Mouse (Mus musculus) left cerebral cortex, adult 9 months (tissue): Measurements from ENCODE around the gene Ap2a1.

Source experiments
- DNase-seq, 2 experiments: peaks; one replicate each; pipeline ENCODE4 v3.0.0; 2022; ENCODE audit warnings: low spot score in 2 of 2

The Ap2a1 gene

DNA sequence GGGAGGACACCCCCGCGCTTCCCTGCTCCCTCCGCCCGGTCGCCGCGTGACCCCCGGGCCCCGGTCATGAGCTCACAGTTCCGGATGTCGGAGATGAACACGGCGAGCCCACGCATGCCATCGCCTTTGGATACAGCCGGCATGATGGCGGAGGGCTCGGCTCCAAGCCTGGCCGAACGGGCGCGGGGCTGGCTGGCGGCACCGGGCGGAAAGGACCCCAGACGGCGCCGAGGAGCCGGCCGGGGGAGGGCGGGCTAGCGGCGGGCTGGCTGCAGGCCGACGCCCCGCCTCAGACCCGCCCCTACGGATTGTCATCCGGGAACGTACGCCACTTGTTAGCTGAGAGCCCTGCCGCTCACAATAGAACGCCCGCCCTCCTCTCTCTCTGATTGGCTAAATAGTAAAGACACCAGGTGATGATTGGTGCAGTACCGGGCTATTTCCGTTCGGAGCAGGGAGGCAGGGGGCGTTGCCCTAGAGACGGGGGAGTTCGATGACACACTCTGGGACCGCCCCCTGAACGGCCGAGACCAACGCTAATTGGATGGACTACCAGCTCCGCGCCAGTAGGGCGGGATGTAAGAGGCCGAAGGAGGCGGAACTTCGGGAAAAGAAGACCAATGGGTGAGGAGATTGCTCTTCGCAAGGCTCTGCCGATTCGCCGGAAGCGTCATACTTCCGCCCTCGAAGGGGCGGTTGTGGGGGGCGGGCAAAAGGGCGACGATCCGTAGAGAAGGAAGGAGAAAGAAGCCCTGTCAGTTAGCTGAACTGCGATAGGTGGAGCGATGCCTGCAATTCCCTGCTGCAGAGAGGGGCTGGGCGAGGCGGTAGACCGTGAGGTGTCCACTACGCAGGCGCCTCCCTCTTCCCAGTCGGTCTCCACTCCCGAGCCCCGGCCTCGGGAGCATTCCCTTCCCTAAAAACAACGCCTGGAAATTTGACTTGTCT, at the start of gene Ap2a1:
TSS of gene Ap2a1 (minus strand) at position 293 of the 948 bp plus-strand sequence.
- peak; percentile 100 for DNase-seq

DNA sequence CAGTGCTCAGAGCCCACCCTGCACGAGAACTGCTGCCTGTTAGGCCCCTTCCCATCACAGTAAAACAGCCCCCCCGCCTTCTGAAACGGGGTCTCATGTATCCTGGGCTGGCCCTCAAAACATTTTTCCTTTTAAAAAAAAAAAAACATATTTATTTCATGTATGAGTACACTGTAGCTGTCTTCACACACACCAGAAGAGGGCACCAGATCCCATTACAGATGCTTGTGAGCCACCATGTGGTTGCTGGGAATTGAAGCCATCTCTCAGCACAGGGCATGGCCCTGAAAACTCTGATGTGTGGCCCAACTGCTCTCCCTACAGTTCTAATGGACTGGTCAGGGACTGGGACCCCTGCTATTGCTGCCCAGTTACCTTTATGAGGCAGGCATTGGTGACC, 49.0 kb upstream of the Ap2a1 start:
- DNase-seq: no peak

DNA sequence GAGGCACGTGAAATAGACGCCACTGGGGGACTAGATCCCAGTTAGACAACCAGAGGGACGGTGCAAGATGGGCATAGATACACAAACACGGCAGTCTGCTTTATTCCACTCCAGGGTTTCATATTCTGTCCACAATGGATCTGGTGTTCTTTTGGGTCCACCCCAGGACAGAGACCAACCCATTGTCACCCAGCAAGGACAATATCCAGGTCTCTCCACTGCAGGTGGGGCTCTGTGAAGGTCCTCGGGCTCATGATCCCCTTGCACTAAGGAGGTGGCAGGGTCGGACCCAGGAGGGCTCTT, 45.8 kb upstream of the Ap2a1 start:
- DNase-seq: no peak

DNA sequence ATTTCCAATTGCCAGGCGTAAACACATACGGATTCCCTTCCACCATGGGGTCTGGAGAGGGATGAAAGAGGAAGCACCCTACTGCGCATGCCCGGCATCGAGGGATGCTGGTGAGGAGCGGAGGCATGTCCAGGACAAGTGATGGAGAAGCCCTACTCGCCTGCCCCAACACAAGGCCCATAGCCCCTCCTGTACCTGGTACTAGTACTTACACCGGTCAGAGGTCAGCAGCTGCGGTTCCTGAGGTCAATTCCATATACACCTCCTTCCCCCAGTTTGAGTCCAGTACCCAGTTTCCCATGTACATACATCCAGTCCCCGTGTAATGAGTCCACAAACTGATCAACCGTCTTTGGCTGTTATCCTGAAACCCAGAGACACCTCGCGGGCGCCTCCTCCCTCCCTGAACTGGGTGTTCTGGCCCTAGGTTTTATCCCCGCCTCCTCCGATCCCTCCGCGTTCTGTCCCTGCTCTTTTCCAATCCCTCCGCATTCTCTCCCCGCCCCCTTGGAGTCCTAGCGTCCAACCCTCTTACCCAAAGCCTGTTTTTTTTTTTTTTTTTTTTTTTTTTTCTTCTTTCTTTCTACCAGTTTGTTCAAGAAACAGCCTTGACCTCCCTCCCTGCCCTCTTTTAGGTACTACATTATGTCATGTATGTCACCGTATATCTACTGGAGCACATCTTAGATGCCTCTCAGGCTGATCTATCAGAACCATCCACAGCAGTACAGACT, 45.3 kb upstream of the Ap2a1 start, which contains the start of gene Cpt1c:
TSS of gene Cpt1c (minus strand) at position 469 of the 734 bp plus-strand sequence.
- DNase-seq: peak; percentile 66 to 93

DNA sequence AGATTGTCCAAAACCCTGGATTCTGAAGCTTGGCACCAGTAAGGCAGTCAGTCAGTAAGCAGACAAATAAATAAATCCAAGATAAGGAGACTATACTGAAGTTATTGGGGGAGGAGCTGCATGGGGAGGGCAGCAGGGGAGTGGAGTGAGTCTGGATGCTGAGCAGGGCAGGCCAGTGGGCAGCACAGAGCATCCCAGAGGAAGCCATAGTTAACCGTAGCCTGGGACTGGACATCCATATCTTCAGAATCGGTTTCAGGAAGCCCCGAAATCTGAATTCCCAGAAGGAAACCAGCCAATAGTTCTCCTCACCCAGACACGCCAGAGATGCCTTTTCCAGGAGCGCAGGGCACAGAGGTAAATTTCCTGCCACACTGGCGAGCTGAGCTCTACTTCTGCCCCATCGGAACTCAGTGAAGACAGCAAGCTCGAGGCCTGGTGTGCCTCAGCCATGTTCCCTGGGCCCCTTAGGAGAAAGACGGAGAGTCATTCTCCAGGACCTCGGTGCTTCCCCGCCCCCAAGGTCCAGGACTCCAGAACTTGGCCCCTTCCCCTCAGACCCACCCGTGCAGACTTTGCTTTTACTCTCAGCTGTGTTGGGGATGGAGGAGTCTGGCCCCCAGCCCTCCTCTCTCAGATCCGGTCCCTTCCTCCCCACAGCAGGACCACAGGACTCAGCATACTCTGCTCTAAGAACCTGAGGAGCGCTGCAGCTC, 44.3 kb upstream of the Ap2a1 start:
- no peak for DNase-seq

DNA sequence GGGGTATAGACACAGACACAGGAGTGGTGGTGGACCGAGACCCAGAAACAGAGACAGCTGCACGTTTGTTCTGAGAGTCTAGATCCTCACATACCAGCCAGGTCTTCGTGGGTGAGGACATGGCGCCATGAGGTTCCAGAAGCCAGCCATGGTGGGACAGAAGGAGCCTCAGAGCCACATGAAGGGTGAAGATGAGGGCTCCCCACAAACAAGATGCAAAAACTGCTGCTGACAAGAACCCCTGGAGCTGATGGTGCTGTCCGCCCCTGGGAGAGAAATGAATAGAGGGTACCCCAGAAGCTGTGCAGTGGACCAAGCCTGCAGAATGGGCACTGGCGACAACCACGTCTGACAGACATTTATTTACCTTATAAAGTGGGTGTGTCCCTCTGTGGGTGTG, 41.8 kb upstream of the Ap2a1 start:
- DNase-seq: no peak

DNA sequence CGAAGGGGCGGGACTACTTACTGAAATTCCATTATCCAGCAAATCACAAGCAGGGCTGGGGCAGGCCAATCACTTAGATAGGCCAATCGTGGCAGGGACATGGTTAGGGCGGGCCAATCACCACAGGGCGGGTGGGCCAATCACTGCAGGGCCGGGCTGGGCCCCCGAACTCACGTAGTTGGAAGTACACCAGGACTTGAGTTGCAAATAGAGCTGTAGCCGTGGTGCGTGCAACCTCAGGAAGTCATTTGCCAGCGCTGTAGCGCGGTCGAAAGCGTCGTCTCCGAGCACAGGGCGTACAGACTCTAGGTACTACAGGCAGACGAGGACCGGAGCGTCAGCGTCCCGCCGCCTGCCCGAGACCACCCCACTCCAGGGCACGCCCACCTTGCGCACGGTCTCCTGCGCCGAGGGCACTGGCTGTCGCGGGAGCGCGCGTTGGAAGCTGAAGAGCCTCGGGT, 41.0 kb upstream of the Ap2a1 start:
- peak in 1 of 2 experiments; percentile 84 for DNase-seq

DNA sequence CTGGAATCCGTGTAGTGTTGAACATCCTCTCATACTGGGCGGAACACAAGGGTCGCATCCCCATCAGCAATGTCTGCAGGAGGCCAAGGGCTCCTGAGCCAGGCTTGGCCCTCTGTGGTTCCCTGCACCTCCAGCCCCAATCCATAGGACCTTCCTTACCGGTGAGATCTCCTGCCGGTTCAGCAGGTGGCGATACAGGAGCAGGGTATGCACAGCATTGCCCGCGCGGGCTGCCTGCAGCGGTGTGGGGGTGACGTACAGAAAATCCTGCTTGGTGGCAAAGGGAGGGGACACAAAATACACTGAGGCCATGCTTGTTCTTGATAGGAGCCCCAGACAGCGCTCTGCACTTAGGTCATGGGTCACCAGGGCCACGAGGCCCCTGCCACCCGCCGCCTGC, 37.3 kb upstream of the Ap2a1 start:
- DNase-seq: no peak

DNA sequence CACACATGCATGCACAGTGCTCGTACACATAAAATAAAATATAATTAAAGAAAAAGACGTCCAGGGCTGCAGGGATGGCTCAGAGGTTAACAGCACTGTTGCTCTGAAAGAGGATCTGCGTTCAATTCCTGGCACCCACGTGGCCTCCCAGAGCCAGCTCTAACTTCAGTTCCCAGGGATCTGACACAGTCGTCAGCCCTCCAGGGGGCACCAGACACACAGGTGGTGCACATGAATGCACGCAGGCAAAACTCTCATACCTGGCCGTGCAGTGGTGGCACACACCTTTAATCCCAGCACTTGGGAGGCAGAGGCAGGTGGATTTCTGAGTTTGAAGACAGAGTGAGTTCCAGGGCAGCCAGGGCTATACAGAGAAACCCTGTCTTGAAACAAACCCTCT, 36.7 kb upstream of the Ap2a1 start:
- DNase-seq: no peak

DNA sequence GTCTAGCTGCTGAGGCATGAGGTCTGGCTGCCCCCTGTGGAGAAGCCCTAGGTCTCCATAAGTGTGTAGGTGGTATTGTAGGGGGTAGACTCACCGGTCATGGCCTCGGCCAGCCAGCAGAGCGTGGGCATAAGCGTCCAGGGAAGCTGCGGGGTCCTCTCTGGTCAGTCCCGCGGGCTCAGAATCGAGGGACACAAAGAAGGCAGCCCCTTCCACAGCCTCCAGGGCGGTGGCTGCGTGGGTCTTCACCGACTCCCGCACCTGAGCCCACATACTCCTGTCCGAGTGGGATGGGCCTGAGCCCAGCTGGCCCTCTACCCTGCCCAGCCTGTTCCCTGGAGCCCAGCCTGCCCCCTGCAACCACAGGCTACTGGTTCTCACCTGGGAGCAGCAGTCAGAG, 35.7 kb upstream of the Ap2a1 start:
- DNase-seq: no peak

DNA sequence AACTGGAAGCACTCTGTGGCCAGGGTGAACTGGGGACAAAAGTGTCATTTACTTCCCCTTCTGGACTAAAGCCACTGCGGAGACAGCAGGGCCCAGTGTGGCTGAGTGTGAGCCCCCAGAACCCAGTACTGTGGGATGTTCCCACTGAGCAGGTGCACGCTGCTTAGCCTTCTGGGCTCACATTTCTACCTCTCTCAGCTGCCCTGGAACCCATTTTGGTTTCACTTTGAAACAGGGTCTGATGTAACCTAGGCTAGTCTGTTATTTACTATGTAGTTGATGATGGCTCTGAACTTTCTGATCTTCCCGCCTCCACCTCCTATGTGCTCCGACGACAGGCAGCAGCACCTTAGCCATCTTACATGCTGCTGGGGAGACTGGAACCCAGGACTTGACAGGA, 33.5 kb upstream of the Ap2a1 start:
- DNase-seq: no peak

DNA sequence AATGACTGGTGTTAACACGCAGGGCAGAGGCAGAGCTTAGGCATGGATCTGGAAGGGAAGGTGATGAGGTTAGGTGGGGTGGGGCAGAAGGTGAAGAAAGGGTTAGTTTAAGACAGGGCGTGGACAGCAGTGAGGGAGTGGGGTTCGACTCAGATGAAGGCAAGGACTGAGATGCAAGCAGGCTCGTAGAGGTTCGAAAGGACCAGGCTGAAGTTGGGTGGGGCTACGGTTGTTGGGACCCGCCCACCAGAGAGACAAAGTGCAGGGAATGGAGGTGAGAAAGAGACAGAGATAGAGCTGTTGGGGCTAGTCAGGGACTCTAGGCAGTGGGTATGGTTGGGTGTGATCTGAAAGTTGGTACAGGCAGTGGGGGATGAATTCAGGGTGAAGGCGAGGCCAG, 33.0 kb upstream of the Ap2a1 start:
- DNase-seq: no peak

DNA sequence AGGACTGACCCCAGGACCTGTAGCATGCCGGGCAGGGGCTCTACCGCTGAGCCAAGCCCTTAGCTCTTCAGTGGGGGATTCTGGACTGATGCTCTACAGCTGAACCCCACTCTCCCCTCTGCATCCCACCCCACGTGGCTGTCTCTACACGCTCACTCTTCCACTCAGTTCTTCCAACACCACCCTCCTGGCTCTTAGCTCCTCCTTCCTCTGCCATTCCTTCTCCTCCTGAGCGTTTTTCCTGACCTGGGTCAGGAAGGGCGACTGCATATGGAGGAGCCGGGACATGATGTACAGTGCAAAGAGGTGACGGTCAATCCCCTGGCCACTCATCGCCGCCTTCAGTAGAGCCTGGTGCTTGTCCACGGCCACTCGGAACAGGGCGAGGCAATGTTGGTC, 31.2 kb upstream of the Ap2a1 start:
- DNase-seq: no peak

DNA sequence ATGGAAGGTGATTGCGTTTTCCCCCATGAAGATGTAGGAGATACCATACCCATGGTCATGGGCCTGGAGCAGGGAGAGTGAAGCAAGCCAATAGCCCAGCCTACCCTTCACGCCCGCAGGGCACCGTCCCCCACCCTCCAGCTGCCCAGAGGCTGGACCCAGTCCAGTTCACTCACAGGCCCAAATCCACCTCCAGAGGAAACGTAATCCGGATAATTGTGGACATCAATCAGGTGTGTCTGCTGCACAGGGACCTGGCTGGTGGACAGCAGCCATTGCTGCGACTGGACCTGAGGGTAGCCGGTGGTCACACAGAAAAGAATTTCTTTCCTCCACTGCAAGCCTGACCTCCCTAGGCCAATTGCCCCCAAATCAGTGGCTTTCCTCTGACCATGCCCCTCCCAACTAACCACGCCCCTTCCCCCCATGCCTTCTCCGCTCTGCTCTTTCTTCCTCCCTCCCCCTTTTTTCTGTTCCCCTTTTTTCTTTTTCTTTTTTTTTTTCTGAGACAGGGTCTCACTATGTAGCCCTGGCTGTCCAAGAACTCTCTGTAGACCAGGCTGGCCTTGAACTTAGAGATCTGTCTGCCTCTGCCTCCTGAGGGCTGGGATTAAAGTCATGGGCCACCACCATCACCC, 30.7 kb upstream of the Ap2a1 start:
- no peak for DNase-seq

DNA sequence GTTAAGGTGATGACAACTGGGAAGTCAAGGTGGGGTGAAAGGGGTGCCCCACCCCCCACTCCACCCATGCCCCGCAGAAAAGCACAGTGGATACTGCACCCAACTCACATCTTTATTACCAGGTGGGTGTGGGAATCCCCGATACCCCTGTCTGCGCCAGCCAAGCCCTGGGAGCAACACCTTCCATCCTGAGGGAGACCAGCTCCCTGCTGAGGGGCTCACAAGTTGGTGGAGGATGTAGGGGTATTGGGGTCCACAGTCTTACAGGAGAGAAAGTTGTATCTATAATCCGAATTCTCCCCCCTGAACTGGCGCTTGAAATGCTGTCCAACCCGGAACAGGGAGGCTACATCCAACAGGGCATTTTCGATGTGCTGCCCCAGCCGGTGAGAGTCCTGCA, 30.0 kb upstream of the Ap2a1 start:
- DNase-seq: no peak

DNA sequence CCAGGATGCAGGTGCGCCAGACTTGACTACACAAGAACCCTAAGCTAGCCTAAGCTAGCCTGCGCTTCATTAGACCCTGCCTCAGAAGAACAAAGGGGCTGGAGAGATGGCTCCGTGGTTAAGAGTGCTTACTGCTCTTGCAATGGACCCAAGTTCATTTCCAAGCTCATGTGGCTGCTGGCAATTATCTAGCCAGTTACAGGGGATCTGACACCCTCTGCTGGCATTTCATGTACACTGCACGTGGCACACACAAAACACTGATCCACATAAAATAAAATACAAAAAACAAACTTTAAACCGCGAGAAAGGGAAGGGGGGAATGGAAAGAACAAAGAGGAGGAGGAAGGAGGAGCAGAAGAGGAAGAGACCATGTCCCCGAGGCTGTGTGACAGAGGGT, 28.9 kb upstream of the Ap2a1 start:
- peak in 1 of 2 experiments; percentile 61 for DNase-seq

DNA sequence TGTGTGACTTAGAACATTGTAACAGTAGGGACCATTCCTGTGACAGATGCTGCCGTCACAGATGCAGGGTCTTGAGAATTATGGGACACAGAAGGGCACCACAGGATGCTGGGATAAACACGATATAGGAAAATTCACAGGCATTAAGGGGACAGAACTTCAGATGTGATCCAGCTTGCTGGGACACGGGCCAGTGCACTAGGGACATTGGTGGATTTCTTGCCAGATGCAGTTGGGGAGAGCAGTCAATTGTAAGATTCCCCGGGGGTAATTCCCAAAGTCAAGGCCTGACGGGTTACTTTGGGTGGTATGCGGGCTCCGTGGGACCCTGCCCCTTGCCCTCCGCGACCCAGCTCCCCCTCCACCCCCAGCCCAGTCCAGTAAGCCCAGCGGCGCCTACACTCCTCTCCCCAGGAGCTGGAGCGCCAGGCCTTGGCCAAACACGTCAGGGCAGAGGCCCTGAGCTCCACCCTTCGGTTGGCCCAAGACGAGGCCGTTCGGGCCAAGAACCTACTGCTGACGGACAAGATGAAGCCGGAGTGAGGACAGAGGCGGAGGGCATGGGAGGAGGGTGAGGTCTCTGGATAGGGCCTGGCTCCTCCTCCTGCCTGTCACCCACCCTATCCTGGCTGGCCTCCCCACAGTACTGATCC, 28.0 kb upstream of the Ap2a1 start:
- no peak for DNase-seq

DNA sequence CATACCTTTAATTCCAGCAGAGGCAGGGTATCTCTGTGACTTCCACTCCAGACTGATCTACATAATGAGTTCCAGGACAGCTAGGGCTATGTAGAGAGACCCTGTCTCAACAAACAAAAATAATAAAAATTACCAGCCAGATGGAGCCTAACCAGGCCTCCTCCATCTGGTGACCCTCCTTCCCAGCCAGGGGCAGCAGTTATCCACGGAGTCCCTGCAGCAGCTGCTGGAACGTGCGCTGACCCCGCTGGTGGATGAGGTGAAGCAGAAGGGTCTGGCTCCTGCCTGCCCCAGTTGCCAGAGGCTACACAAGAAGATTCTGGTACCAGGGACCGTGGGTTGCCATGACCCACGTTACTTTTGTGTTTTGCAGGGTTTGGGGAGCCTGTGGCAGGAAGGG, 27.0 kb upstream of the Ap2a1 start:
- DNase-seq: no peak

DNA sequence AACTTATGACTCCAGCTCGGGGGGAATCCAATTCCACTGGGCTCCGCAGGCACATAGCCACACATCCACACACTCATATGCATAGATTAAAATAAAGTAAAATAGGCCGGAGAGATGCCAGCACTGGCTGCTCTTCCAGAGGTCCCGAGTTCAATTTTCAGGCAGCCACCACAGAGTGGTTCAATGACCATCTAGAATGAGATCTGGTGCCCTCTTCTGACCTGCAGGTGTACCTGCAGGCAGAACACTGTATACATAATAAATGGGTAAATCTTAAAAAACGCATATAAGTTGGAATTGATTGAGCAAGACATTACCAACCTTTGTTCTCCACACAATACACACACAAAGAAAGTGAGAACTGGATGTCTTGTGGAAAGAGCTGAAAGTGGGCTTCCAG, 26.3 kb upstream of the Ap2a1 start:
- no peak for DNase-seq

DNA sequence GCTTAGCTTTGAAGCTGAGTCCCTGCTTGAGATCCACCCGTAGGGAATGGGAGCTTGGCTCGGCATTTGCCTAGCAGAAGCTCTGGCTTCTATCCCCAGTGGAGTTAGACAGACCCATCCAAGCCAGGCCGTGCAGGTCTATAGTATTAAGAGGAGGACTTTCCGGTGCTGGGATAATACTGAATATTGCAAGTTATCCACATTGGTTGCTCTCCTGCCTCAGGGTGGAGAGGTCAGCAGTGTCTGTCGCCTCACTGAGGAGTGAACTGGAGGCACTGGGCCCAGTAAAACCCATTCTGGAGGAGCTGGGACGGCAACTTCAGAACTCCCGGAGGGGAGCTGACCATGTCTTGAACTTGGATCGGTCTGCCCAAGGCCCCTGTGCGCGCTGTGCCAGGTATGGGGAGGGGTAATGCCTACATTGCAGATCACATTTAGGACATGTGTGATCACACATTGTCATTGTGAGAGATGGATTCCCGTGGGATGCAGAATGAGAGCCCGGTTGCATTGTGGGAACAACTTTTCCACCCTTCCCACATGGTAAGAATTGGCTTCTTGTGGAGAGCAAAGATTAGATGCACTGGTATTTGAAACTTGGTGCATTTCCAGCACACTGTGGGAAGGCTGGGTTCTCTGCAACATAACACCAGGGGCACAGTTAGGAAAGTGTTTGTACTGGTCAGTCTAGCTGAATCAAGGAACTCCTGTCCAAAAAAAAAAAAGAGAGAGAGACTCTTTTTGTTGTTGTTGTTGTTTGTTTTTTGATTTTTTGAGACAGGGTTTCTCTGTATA, 25.0 kb upstream of the Ap2a1 start:
- DNase-seq: no peak

DNA sequence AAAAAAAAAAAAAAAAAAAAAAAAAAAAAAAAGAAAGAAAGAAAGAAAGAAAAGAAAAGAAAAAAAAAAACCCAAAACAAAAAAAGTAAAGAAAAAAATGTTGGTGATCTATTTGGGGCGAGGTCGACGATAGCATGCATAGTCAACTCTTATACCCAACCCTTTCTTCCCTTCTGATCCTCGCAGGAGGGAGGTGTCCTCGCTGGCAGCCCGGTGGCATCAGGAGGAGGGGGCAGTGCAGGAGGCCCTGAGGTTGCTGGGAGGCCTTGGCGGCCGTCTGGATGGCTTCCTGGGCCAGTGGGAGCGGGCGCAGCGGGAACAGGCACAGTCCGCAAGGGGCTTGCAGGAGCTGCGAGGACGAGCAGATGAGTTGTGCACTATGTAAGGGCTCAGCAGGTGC, 24.3 kb upstream of the Ap2a1 start:
- DNase-seq: no peak
